Mouse (Mus musculus) bone marrow, adult 2 months (tissue): Measurements from ENCODE around the gene Rab4a.

ENCODE experiments used
- CTCF ChIP-seq: fragments of 200-500 bp; IDR thresholded peaks from 2 replicates; pipeline ENCODE4 v1.5.1; 2011; ENCODE audit warnings: low read length, control low read depth; ENCODE audit not compliant: control insufficient read depth, insufficient read depth
- POLR2A ChIP-seq: fragments of 200-500 bp; IDR thresholded peaks from 2 replicates; pipeline ENCODE4 v1.6.1; 2011; ENCODE audit warnings: low read depth, mild to moderate bottlenecking, control low read depth, low read length, borderline replicate concordance; ENCODE audit not compliant: control insufficient read depth

- TF ChIP-seq POLR2A (no peak), CTCF (no peak)
Measured at GRCm38 (mm10) chr8:123882412-123882811, 76.6 kb downstream of the Rab4a start.
